Mouse (Mus musculus) left cerebral cortex, postnatal 36 days (tissue): ENCODE measurements around the gene Pln. TPM values are rescaled to one million over a fixed set of nuclear protein-coding genes. Genes with fewer than 3 reads are reported as not detected.

Experiments
- total RNA-seq, 2 experiments: library from RNA; stranded (reverse); gene quantifications; 2 replicates each; pipeline ENCODE4 v1.2.3; 2021

The Pln gene
- total RNA-seq, 2 experiments from 2014 or later, result 1.8 to 3.3 TPM

Other genes starting within 250 kb of the Pln start
- 10 to 100 TPM; 19.4 to 19.8 TPM for gene Cep85l, start 42.3 kb downstream of the Pln start, total RNA-seq